Mouse (Mus musculus): ENCODE results near the gene Trappc3.
A peak's percentile ranks its signal among the peaks of the same experiment; 100 is the strongest.

The Trappc3 gene

DNA sequence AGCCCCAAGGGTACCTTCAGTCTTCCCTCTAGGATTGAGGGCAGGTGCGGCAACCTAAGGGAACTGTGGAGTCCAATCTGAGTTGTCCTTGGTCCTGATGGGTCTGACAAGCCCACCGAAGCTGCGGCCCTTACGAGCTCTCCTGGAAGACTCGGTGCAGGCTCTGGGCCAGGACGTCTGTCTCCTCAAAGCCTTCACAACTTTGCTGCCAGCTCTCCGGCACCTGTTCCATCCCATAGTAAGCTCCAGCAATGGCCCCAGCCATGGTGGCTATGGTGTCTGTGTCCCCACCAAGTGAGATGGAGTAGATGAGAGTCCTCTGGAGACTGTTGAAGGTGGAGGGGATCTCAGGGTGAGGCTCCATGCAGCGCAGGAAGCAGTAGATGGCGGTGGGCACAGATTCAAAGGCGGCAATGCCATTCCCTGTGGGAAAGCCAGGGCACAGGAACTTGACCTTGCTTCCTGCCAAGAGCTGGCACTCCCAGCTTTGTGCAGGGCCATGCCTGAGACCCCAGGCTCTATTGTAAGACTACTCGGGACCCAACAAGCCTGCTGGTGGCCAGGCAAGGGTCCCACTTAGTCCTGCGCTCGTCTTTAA, 54.4 kb downstream of the Trappc3 start:
- DNase-seq: no peak

- no peak for DNase-seq
These were observed 57.7 kb downstream of the Trappc3 start for GRCm38 (mm10) chr4:126319806-126320205.

DNA sequence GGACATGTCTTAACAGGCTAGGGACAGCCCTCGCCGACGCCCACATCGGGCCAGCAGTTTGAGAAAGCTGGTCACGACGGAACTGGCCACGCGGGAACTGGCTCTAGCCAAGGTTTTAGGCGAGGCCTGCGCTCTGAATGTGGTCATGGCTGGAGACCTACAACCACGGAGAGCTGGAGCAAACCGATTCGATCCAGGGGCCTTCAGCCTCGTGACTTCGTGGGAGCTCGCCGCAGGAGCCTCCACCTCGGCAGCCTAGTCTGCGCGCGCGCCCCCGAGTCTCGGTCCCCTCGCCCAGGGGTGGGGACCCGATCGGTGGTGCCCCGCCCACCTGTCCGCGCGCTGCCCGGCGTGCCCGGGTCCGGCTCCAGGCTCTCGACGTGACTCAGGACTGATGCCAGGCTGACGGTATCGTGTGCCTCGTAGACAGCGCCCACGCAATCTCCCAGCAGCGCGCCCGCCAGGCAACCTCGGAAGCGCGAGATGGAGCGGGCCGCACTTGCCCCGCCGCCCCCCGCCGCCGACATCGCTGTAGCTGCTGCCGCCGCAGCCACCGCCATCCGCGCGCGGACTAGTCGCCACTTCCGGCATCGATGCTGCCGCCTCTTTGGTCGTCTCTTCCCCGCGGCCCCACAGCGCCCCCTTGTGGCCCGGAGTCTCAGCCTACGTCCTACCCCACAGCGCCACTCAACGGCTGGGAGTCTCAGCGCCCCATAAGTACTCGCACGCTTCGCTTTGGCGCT, 59.2 kb downstream of the Trappc3 start, which contains the start of gene Adprhl2:
Gene Adprhl2 (minus strand): TSS at position 593 of the 743 bp plus-strand sequence.
- DNase-seq: peak; percentile 91

DNA sequence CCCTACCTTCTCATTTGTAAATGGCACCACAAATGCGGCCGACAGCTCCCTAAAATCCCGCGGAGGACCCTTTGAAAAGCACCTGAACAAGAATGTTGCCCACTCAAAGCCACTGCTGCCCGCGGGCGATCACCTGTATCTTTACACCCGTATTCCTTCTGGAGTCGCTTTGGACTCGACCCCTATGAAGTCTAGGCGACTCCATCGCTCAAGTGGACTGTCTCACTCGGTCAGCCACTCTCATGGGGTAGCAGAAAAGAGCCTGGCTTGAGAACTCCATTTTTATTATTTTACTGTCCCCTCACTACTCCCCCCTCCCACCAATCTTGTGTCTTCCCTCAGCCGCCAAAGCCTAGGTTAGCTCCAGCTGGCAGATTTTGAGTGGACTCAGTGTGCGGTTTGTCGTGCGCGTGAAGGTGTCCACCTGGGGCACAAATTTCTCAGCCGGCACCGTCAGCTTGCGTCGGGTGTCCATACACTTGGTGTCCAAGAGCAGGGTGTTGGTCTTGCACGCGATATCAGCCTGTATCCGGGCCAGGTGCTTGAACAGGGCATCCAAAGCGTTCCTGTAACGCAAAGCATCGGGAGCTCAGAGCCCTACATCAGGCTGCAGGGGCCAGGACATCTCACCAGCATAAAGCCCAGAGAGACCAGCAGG, 59.9 kb downstream of the Trappc3 start:
- DNase-seq: no peak

DNA sequence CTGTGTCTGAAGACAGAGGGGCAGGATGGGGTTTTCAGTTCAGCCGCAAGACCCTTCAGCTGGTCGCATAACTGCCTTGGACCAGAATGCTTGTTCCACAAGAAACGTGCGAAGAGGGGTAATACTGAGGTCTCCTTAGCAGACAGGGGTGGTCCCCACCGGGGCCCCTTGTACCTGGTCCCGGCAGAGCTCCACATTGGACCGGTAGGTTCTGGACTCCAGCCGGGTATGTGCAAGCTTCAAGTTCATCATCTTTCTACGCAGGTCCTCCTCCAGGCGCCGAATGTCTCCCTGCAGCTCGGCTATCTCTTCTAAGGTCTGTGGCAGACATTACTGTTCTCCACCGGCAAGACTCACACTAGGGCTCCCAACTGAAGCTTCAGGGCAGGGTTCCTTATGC, 60.5 kb downstream of the Trappc3 start:
- DNase-seq: no peak

DNA sequence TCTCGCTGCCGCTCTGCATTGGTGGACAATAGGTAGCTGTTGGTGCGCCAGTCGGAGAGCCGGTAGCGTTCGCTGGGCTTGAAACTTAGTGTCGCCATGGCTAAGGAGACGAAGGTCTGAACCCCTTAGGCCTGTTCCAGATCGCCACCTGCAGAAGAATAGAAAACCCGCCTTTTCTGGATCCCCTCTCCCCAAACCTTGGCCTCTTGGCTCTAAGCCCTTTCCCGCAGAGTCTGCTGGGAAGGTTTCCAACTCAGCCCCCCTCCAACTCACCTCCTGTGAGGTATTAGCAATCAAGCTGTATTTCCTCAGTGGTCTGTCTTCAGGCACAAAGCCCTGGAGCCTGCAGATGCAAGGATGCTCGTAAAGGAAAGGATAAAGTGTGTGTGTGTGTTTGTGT, 62.7 kb downstream of the Trappc3 start:
- no peak for DNase-seq

DNA sequence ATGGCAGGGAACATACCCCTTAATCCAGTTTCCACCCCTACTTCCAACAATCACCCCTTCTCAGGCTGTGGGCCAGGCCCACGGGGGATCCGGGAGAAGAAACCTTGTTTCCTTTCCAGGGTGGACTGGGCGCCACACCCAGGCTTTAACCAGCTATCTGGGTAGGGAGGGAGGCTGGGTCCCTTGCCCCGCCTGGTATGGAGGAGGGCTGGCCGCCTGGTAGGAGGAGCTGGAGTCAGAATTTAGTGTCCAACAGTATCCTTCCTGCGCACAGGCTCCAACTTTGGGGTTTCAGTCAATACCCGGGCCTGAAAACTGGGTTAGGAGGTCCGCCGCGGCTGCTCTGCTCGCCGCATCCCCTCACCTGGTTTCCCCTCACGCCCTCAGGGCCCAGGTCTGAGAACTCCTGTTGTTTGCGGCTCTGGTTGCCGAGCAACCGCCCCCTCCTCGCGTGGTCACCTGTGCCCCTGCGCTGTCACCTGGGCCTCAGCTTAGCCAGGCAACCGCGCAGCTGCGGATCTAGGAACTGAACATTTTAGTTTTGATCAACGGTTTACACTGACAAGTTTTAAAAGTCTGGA, 63.2 kb downstream of the Trappc3 start, which contains the start of gene Tekt2:
Gene Tekt2 (minus strand): TSS at position 408 of the 581 bp plus-strand sequence.
- DNase-seq: no peak

All from thymus, adult 18-20 months (tissue).